Mouse (Mus musculus) heart, adult 2 months (tissue): ENCODE measurements around the gene Nrap. TPM values are rescaled to one million over a fixed set of nuclear protein-coding genes. Genes with fewer than 3 reads are reported as not detected.
A peak's percentile ranks its signal among the peaks of the same experiment; 100 is the strongest.

Experiments used
- DNase-seq, 2 experiments: peaks; one replicate each; pipeline ENCODE4 v3.0.0; 2021
- H3K27ac ChIP-seq: fragments of 200-600 bp; 2 replicates; pipeline ENCODE4 v1.8.1; 2022
- H3K27me3 ChIP-seq: fragments of 200-500 bp; 2 replicates; pipeline ENCODE4 v1.6.1; 2012; ENCODE audit warnings: mild to moderate bottlenecking, low read length, inconsistent platforms, mixed read lengths; ENCODE audit not compliant: control insufficient read depth, insufficient read depth
- H3K36me3 ChIP-seq: fragments of 200-500 bp; 2 replicates; pipeline ENCODE4 v1.6.1; 2012; ENCODE audit warnings: low read length, inconsistent platforms; ENCODE audit not compliant: control insufficient read depth, insufficient read depth
- H3K4me1 ChIP-seq: fragments of 200-500 bp; 2 replicates; pipeline ENCODE4 v1.6.1; 2011; ENCODE audit warnings: low read length; ENCODE audit not compliant: control insufficient read depth, insufficient read depth
- H3K4me3 ChIP-seq: fragments of 200-600 bp; 2 replicates; pipeline ENCODE4 v1.8.1; 2022
- H3K79me2 ChIP-seq: fragments of 200-500 bp; replicated peaks from 2 replicates; pipeline ENCODE4 v1.6.1; 2012; ENCODE audit warnings: mild to moderate bottlenecking, inconsistent platforms, low read length, moderate library complexity, mixed read lengths; ENCODE audit not compliant: control insufficient read depth, insufficient read depth
- H3K9ac ChIP-seq: fragments of 200-500 bp; 2 replicates; pipeline ENCODE4 v1.6.1; 2012; ENCODE audit warnings: low read depth, mild to moderate bottlenecking, control low read depth, inconsistent platforms, low read length, mixed read lengths
- CTCF ChIP-seq: fragments of 200-600 bp; IDR thresholded peaks from 2 replicates; pipeline ENCODE4 v1.8.1; 2022; ENCODE audit warnings: antibody characterized with exemption, mild to moderate bottlenecking, moderate library complexity
- EP300 ChIP-seq: fragments of 200-500 bp; IDR thresholded peaks from 2 replicates; pipeline ENCODE4 v1.6.1; 2011; ENCODE audit warnings: low read depth, low read length, control low read depth; ENCODE audit not compliant: insufficient read depth
- POLR2A ChIP-seq: fragments of 200-500 bp; IDR thresholded peaks from 2 replicates; pipeline ENCODE4 v1.6.1; 2011; ENCODE audit warnings: mild to moderate bottlenecking, low read depth, low read length, control low read depth; ENCODE audit not compliant: insufficient read depth
- WGBS: fragments of 180-500 bp; shearing (Covaris S2); methylation state at CpG from one replicate; pipeline ENCODE4 v1.1.7; 2018; 5-methylcytosine and 5-hydroxymethylcytosine counted together
- intact Hi-C: fragments of 180-260 bp; cut with DNase I; formaldehyde crosslinking; loops from one replicate; pipeline ENCODE4 v1.15.1; 2025
- polyA plus RNA-seq: library from polyadenylated mRNA; depleted of rRNA; stranded (reverse); fragments of >200 nt; gene quantifications from 2 replicates; pipeline ENCODE4 v1.2.3, GENCODE M21; 2012
- total RNA-seq, 2 experiments: library from RNA; stranded (reverse); gene quantifications; 2 replicates each; pipeline ENCODE4 v1.2.3; 2021

Gene Nrap
- total and polyA plus RNA-seq, 3 experiments, result 135 to 420 (median 307) TPM

- H3K79me2 ChIP-seq, result no peaks in the 10 kb centered on the region
- H3K4me1 ChIP-seq, result no peaks in the 10 kb centered on the region
- no peak overlapping the region for H3K4me3 ChIP-seq
- no peaks in the 10 kb centered on the region for H3K27me3 ChIP-seq
- no peak for DNase-seq
- intact Hi-C loops, result no loop called here
- no peak for TF ChIP-seq CTCF
- TF ChIP-seq EP300, result no peak
- TF ChIP-seq POLR2A, result no peak
- no peaks in the 10 kb centered on the region for H3K36me3 ChIP-seq
- WGBS, result 81% methylated on average over 15 of the region's 15 CpGs
- H3K27ac ChIP-seq, result no peak overlapping the region
- no peak overlapping the region for H3K9ac ChIP-seq
These were observed 102.1 kb downstream of the Nrap start for GRCm38 (mm10) chr19:56287580-56288367.

GRCm38 (mm10) chr19:56286866-56287265, 103.0 kb downstream of the Nrap start, which contains the start of gene Habp2:
TSS of gene Habp2 (plus strand) at chr19:56287137.
- WGBS, result 61% methylated on average over 7 of the region's 7 CpGs
- no peak for DNase-seq
- TF ChIP-seq POLR2A, result no peak
- Histone ChIP-seq H3K4me3 (no peak within 1 kb of the TSS), H3K9ac (no peak within 1 kb of the TSS), H3K36me3 (no peaks in the 10 kb centered on the region), H3K79me2 (no peaks in the 10 kb centered on the region), H3K4me1 (no peaks in the 10 kb centered on the region), H3K27ac (no peak within 1 kb of the TSS), H3K27me3 (no peaks in the 10 kb centered on the region)
- intact Hi-C loops, result no loop called here

- no peak for DNase-seq
- Histone ChIP-seq H3K27ac (no peak overlapping the region), H3K9ac (no peak overlapping the region), H3K4me3 (no peak overlapping the region), H3K79me2 (no peaks in the 10 kb centered on the region), H3K4me1 (no peaks in the 10 kb centered on the region), H3K36me3 (no peaks in the 10 kb centered on the region), H3K27me3 (no peaks in the 10 kb centered on the region)
- no peak for TF ChIP-seq POLR2A
- no peak for TF ChIP-seq EP300
- no peak for TF ChIP-seq CTCF
- intact Hi-C loops, result no loop called here
- 41% methylated on average over 4 of the region's 4 CpGs for WGBS
These were observed 104.6 kb downstream of the Nrap start for GRCm38 (mm10) chr19:56285222-56285621.

GRCm38 (mm10) chr19:56278366-56278765, 111.5 kb downstream of the Nrap start:
- H3K27ac ChIP-seq, result no peak overlapping the region

GRCm38 (mm10) chr19:56277951-56278350, 111.9 kb downstream of the Nrap start:
- Histone ChIP-seq H3K36me3 (no peaks in the 10 kb centered on the region), H3K4me1 (no peaks in the 10 kb centered on the region), H3K27me3 (no peaks in the 10 kb centered on the region), H3K79me2 (no peaks in the 10 kb centered on the region), H3K9ac (no peak overlapping the region), H3K27ac (no peak overlapping the region), H3K4me3 (no peak overlapping the region)
- DNase-seq, result no peak
- 81% methylated on average over 4 of the region's 4 CpGs for WGBS
- intact Hi-C loops, result no loop called here
- no peak for TF ChIP-seq CTCF
- no peak for TF ChIP-seq EP300
- TF ChIP-seq POLR2A, result no peak

More at GRCm38 (mm10) chr19:56278366-56278765, 111.5 kb downstream of the Nrap start:
- H3K27me3 ChIP-seq, result no peaks in the 10 kb centered on the region
- H3K4me3 ChIP-seq, result no peak overlapping the region
- WGBS, result 86% methylated on average over 11 of the region's 11 CpGs
- no peak for DNase-seq
- intact Hi-C loops, result no loop called here
- no peaks in the 10 kb centered on the region for H3K79me2 ChIP-seq
- H3K9ac ChIP-seq, result no peak overlapping the region
- H3K4me1 ChIP-seq, result no peaks in the 10 kb centered on the region
- TF ChIP-seq CTCF, result no peak
- no peak for TF ChIP-seq EP300
- TF ChIP-seq POLR2A, result no peak
- no peaks in the 10 kb centered on the region for H3K36me3 ChIP-seq

GRCm38 (mm10) chr19:56277140-56277804, 112.6 kb downstream of the Nrap start:
- no peak overlapping the region for H3K9ac ChIP-seq
- no peaks in the 10 kb centered on the region for H3K27me3 ChIP-seq
- H3K36me3 ChIP-seq, result no peaks in the 10 kb centered on the region
- H3K4me1 ChIP-seq, result no peaks in the 10 kb centered on the region
- intact Hi-C loops, result no loop called here
- H3K4me3 ChIP-seq, result no peak overlapping the region
- DNase-seq, result no peak
- no peak overlapping the region for H3K27ac ChIP-seq
- TF ChIP-seq CTCF (peak; percentile 34), POLR2A (no peak)
- H3K79me2 ChIP-seq, result no peaks in the 10 kb centered on the region
- WGBS, result 60% methylated on average over 3 of the region's 3 CpGs
